Mouse (Mus musculus): Measurements from ENCODE around the gene Svep1. TPM values are rescaled to one million over a fixed set of nuclear protein-coding genes. Genes with fewer than 3 reads are reported as not detected.

Gene Svep1
- polyA plus RNA-seq, 1 experiment from 2014 or later = 17.6 TPM

DNA sequence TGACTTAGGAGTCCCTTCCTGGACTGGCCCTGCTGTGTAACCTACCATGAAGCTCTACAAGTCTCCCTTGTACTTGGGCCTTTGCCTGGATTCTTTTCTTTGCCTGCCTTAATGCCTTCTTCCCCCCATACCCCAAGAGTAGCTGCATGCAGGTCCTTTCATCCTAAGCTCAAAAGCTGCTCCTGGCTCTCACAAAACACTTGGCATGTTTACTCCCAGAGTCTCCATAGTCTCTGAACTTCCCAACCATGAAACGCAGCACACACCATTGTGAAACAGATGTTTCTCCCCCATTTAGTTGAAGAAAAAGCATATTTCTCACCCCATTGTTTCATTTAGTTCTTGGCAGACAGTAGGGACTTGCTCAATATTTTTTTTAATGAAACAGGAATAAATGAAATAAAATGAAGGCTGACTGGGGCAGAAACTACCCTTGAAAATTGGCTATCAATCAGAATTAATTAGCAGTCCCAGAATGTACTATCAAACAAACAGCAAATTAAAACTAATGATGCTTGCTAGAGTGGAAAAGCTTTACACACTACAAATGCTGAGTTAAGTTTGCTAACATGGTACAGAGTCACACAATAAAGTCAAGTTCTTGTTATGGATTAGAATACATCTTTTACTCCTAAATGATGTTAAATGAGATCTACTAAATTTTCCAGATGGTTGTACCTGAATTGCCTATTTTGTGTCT, 72.9 kb downstream of the Svep1 start:
- Histone ChIP-seq H3K4me1 (ENCODE audit: insufficient read depth) (no peaks in the 10 kb centered on the region; the same call in 1 of the 2 replicates), H3K9me3 (ENCODE audit: low read depth, low read length) (no peaks in the 10 kb centered on the region), H3K27ac (ENCODE audit: low read depth) (no peak overlapping the region), H3K4me3 (ENCODE audit: low read depth, low read length) (no peak overlapping the region), H3K4me2 (no peak overlapping the region), H3K36me3 (ENCODE audit: insufficient read depth) (peaks cover 24% of the 10 kb centered on the region; the same call in 1 of the 2 replicates), H3K27me3 (ENCODE audit: insufficient read depth, low read length) (no peaks in the 10 kb centered on the region), H3K9ac (no peak overlapping the region)
- ATAC-seq (ENCODE audit: insufficient read depth) = no peak
- WGBS = 53% methylated on average over 1 of the region's 1 CpGs
- TF ChIP-seq CTCF (IDR thresholded peaks at IDR 0.05; ENCODE audit: low read depth) = no peak
- DNase-seq = peak; percentile 57

DNA sequence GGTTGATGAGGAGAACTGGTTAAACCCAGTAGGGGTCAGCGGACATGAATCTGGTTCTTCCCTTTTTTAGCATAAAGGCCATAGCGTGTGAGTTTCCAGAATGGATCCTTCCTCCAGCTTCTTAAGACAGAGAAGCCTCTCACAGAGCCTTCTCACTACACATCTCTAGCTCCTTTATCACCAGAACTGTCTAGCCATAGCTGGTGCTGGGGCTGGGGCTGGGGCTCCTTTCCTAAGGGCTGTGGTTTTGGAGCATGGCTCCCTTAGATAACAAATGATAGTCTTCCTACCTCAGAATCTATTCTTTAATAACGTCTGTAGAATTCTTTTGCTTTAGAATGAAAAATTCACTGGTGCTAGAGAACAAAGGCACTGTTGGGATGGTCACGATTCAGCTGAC, 76.8 kb downstream of the Svep1 start:
- WGBS = 83% methylated on average over 4 of the region's 4 CpGs
- no peak for ATAC-seq (ENCODE audit: insufficient read depth)
- no peak for TF ChIP-seq CTCF (IDR thresholded peaks at IDR 0.05; ENCODE audit: low read depth)
- H3K9me3 ChIP-seq (ENCODE audit: low read depth, low read length) = no peaks in the 10 kb centered on the region
- H3K27ac ChIP-seq (ENCODE audit: low read depth) = no peak overlapping the region
- H3K4me3 ChIP-seq (ENCODE audit: low read depth, low read length) = no peak overlapping the region
- peaks cover 5% of the 10 kb centered on the region; the same call in 1 of the 2 replicates for H3K36me3 ChIP-seq (ENCODE audit: insufficient read depth)
- H3K4me1 ChIP-seq (ENCODE audit: insufficient read depth) = no peaks in the 10 kb centered on the region
- H3K27me3 ChIP-seq (ENCODE audit: insufficient read depth, low read length) = no peaks in the 10 kb centered on the region
- no peak for DNase-seq
- no peak overlapping the region for H3K4me2 ChIP-seq
- no peak overlapping the region for H3K9ac ChIP-seq

GRCm38 (mm10) chr4:58127024-58127423, 79.6 kb downstream of the Svep1 start:
- no peak overlapping the region for H3K4me2 ChIP-seq
- H3K9ac ChIP-seq = no peak overlapping the region
- WGBS = 85% methylated on average over 5 of the region's 5 CpGs

DNA sequence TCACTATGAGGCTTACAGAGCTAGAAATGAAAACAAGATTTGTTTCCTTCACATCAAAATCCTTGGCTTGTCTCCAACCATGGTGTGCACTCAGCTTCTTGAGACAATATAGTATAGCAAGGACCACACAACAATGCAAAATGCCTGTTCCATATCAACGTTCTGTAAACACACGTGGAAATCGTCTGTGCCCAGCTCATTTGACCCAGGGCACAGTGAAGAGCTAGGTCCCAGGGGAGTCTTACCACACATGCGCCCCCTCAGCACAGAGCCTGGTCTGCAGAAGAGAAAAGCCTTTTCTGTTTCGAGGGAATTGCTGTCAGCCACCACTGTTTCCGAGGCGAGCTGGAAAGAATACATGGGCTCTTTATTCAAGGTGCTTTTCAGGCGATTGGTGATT, 91.2 kb downstream of the Svep1 start:
- Histone ChIP-seq H3K9ac (no peak overlapping the region), H3K27me3 (ENCODE audit: insufficient read depth, low read length) (no peaks in the 10 kb centered on the region), H3K27ac (ENCODE audit: low read depth) (no peak overlapping the region), H3K4me3 (ENCODE audit: low read depth, low read length) (no peak overlapping the region), H3K36me3 (ENCODE audit: insufficient read depth) (peaks cover 15% of the 10 kb centered on the region; the same call in 1 of the 2 replicates), H3K4me2 (no peak overlapping the region), H3K4me1 (ENCODE audit: insufficient read depth) (peaks cover 5% of the 10 kb centered on the region; the same call in 1 of the 2 replicates), H3K9me3 (ENCODE audit: low read depth, low read length) (no peaks in the 10 kb centered on the region)
- TF ChIP-seq CTCF (IDR thresholded peaks at IDR 0.05; ENCODE audit: low read depth) = no peak
- DNase-seq (no peak), ATAC-seq (ENCODE audit: insufficient read depth) (no peak)
- 79% methylated on average over 8 of the region's 8 CpGs for WGBS

More at GRCm38 (mm10) chr4:58127024-58127423, 79.6 kb downstream of the Svep1 start:
- no peak for TF ChIP-seq CTCF (IDR thresholded peaks at IDR 0.05; ENCODE audit: low read depth)
- H3K9me3 ChIP-seq (ENCODE audit: low read depth, low read length) = no peaks in the 10 kb centered on the region
- H3K27ac ChIP-seq (ENCODE audit: low read depth) = no peak overlapping the region
- no peak overlapping the region for H3K4me3 ChIP-seq (ENCODE audit: low read depth, low read length)
- H3K27me3 ChIP-seq (ENCODE audit: insufficient read depth, low read length) = no peaks in the 10 kb centered on the region
- peaks cover 5% of the 10 kb centered on the region; the same call in 1 of the 2 replicates for H3K36me3 ChIP-seq (ENCODE audit: insufficient read depth)
- no peak for DNase-seq
- no peaks in the 10 kb centered on the region for H3K4me1 ChIP-seq (ENCODE audit: insufficient read depth)
- ATAC-seq (ENCODE audit: insufficient read depth) = no peak

DNA sequence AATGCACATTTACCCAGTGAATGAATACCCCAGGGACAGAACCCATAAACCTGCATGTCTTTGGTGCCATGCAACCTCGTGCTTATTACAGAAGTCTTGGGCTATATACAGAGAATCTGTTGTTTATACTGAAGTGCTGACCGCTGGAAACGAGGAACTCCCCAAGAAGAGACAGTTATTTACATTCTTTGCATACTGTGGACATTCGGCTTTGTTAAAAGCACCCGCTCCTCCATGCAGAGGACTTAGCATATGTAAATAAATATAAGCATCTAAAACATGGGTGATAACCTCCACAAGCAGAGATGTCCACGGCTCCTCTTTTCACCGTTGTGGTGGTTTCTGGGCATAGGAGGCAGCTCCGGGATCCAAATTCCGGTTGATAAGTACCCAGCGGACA, 95.7 kb downstream of the Svep1 start:
- H3K4me2 ChIP-seq = no peak overlapping the region
- no peaks in the 10 kb centered on the region for H3K9me3 ChIP-seq (ENCODE audit: low read depth, low read length)
- no peak overlapping the region for H3K27ac ChIP-seq (ENCODE audit: low read depth)
- peaks cover 9% of the 10 kb centered on the region; the same call in 1 of the 2 replicates for H3K4me1 ChIP-seq (ENCODE audit: insufficient read depth)
- no peak overlapping the region for H3K4me3 ChIP-seq (ENCODE audit: low read depth, low read length)
- H3K27me3 ChIP-seq (ENCODE audit: insufficient read depth, low read length) = no peaks in the 10 kb centered on the region
- H3K9ac ChIP-seq = no peak overlapping the region
- peaks cover 20% of the 10 kb centered on the region; the same call in 1 of the 2 replicates for H3K36me3 ChIP-seq (ENCODE audit: insufficient read depth)
- no peak for TF ChIP-seq CTCF (IDR thresholded peaks at IDR 0.05; ENCODE audit: low read depth)
- WGBS = 27% methylated on average over 10 of the region's 10 CpGs
- DNase-seq (peak; percentile 65), ATAC-seq (ENCODE audit: insufficient read depth) (peak; percentile 62)

GRCm38 (mm10) chr4:58109793-58110192, 96.9 kb downstream of the Svep1 start:
- Histone ChIP-seq H3K27ac (ENCODE audit: low read depth) (no peak overlapping the region), H3K36me3 (ENCODE audit: insufficient read depth) (peaks cover 19% of the 10 kb centered on the region; the same call in 1 of the 2 replicates)

DNA sequence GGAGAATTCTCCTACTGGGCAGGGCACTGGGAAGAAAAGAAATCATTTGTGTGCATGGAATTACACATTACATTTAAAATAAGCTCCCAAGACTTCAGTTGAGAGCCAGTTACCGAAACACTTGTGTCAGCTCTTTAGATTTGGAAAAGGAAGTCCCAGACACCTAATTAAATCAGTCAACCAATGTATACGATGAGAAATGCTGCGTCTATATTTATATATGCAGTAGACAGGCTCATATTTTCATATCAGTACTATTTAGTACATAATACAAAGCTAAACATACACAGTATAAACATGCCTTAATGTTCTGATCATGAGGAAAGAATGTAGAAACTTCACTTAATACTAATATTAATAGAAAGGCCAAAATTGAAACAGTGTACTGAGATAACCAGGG, 98.3 kb downstream of the Svep1 start:
- Histone ChIP-seq H3K4me1 (ENCODE audit: insufficient read depth) (peaks cover 9% of the 10 kb centered on the region; the same call in 1 of the 2 replicates), H3K4me3 (ENCODE audit: low read depth, low read length) (no peak overlapping the region), H3K9me3 (ENCODE audit: low read depth, low read length) (no peaks in the 10 kb centered on the region), H3K27me3 (ENCODE audit: insufficient read depth, low read length) (no peaks in the 10 kb centered on the region), H3K27ac (ENCODE audit: low read depth) (0 out of 2 replicates have a peak overlapping the region, but pooled peaks have one; percentile 6), H3K36me3 (ENCODE audit: insufficient read depth) (peaks cover 10% of the 10 kb centered on the region; the same call in 1 of the 2 replicates), H3K9ac (no peak overlapping the region), H3K4me2 (no peak overlapping the region)
- ATAC-seq (ENCODE audit: insufficient read depth) (peak; percentile 63; the same call in 1 of the 2 replicates), DNase-seq (peak; percentile 75)
- WGBS = 40% methylated on average over 3 of the region's 3 CpGs
- TF ChIP-seq CTCF (IDR thresholded peaks at IDR 0.05; ENCODE audit: low read depth) = no peak

More at GRCm38 (mm10) chr4:58109793-58110192, 96.9 kb downstream of the Svep1 start:
- WGBS = 56% methylated on average over 6 of the region's 6 CpGs
- ATAC-seq (ENCODE audit: insufficient read depth) (no peak), DNase-seq (peak; percentile 73)
- H3K27me3 ChIP-seq (ENCODE audit: insufficient read depth, low read length) = no peaks in the 10 kb centered on the region
- no peak for TF ChIP-seq CTCF (IDR thresholded peaks at IDR 0.05; ENCODE audit: low read depth)
- peaks cover 9% of the 10 kb centered on the region; the same call in 1 of the 2 replicates for H3K4me1 ChIP-seq (ENCODE audit: insufficient read depth)
- no peaks in the 10 kb centered on the region for H3K9me3 ChIP-seq (ENCODE audit: low read depth, low read length)
- no peak overlapping the region for H3K4me2 ChIP-seq
- H3K4me3 ChIP-seq (ENCODE audit: low read depth, low read length) = no peak overlapping the region
- no peak overlapping the region for H3K9ac ChIP-seq

Data from lung, embryonic 14.5 days (tissue).